Mouse (Mus musculus): ENCODE measurements around the gene Rbl2.

Gene Rbl2

GRCm38 (mm10) chr8:91171605-91172004, 101.7 kb downstream of the Rbl2 start:
- DNase-seq = no peak

All from layer of hippocampus, adult 9-11 months (tissue).